Mouse (Mus musculus) heart, embryonic 10.5 days (tissue): ENCODE measurements around the gene Idh2. TPM values are rescaled to one million over a fixed set of nuclear protein-coding genes. Genes with fewer than 3 reads are reported as not detected.

Experiments
- DNase-seq: peaks from one replicate; pipeline ENCODE4 v3.0.0-alpha.2; 2017; ENCODE audit warnings: low spot score
- H3K27ac ChIP-seq: fragments of 300-500 bp; sonication (generic); 2 replicates; pipeline ENCODE4 v1.5.1; 2016; ENCODE audit warnings: mild to moderate bottlenecking
- H3K27me3 ChIP-seq: fragments of 300-500 bp; sonication (generic); 2 replicates; pipeline ENCODE4 v1.6.1; 2016; ENCODE audit warnings: mild to moderate bottlenecking; ENCODE audit not compliant: poor library complexity, insufficient read depth, severe bottlenecking
- H3K36me3 ChIP-seq: fragments of 300-500 bp; sonication (generic); 2 replicates; pipeline ENCODE4 v1.6.1; 2016; ENCODE audit warnings: mild to moderate bottlenecking, moderate library complexity
- H3K4me1 ChIP-seq: fragments of 300-500 bp; sonication (generic); 2 replicates; pipeline ENCODE4 v1.6.1; 2016; ENCODE audit warnings: mild to moderate bottlenecking
- H3K4me3 ChIP-seq: fragments of 300-500 bp; sonication (generic); 2 replicates; pipeline ENCODE4 v1.5.1; 2016; ENCODE audit warnings: mild to moderate bottlenecking, moderate library complexity
- H3K9me3 ChIP-seq: fragments of 300-500 bp; sonication (generic); 2 replicates; pipeline ENCODE4 v1.6.1; 2016; ENCODE audit warnings: mild to moderate bottlenecking, moderate library complexity
- WGBS: fragments of 180-500 bp; shearing (Covaris S2); methylation state at CpG from one replicate; pipeline ENCODE4 v1.1.7; 2016; 5-methylcytosine and 5-hydroxymethylcytosine counted together
- polyA plus RNA-seq: library from polyadenylated mRNA; unstranded; fragments of >200 nt; fragmentation: Nextera tagmentation; extraction: Ambion mirVana; gene quantifications from 2 replicates; pipeline ENCODE4 v1.2.1, GENCODE M21; 2016

Gene Idh2
- polyA plus RNA-seq, 1 experiment from 2014 or later: 830 TPM

DNA sequence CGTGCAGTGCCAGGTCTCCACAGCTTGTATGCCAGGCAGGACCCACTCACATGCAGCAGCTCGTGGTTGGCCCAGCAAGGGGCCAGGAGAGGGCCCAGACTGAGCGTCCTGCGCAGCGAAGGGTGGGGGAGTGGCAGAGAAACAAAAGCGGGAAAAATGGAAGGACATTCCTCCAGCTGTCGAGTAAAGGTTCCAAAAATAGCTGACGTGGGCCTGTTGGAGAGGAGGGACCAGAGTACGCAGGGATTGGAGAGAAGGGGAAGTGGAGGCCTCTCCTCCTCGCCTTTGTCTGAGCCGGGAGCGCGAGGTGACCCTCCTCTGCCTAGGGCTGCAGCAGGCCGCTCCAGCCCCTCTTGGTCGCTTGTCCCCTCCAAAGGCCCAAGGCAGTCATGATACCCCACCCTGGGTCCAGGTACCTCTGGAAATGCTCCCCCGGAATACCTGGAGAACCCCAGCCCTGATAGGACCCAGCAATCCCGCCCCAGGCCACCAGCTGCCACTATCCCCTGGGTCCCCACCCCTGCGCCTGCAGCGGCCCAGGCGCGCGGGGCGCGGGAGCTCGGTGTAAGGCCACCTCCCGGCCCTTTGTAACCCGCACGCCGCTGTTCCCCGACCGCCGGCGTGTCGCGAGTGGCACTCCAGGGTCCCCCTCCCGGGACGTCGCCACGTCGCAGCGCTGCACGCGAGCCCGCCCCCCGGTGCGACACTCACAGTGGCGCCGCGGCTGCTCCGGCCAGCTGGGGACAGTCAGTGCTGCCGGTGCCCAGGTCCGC, 555 bp downstream of the Idh2 start:
- whole genome bisulfite sequencing: under 1% methylated on average over 52 of the region's 52 CpGs
- H3K4me1 ChIP-seq: peaks cover 69% of the 10 kb centered on the region

DNA sequence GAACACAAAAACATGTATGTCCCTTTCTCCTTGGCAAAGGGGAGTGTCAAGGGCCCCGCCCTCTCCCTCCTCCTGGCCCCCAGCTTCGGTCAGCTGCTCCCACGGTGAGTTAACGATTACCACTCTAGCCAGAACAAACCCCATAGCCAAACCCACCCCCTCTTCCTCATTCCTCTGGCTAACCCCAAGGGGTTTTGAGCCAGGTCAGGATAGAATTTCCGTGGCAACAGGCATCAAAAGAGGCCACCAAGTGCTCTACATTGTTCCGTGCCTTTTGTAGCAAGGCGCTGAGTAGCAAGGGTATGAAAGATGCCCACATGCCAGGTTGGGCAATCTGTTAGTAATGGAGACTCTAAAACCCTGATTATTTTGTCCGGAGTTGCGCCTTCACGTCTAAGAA, 1.2 kb downstream of the Idh2 start:
- 15% methylated on average over 10 of the region's 10 CpGs for WGBS
- DNase-seq: no peak
- Histone ChIP-seq H3K27me3 (no peaks in the 10 kb centered on the region), H3K9me3 (no peaks in the 10 kb centered on the region), H3K4me1 (peaks cover 63% of the 10 kb centered on the region), H3K27ac (peak overlapping the region; percentile 100), H3K4me3 (peak overlapping the region; percentile 99), H3K36me3 (peaks cover 23% of the 10 kb centered on the region)

More for the DNA sequence above, 555 bp downstream of the Idh2 start:
- H3K9me3 ChIP-seq: no peaks in the 10 kb centered on the region
- DNase-seq: peak; percentile 94
- no peaks in the 10 kb centered on the region for H3K27me3 ChIP-seq
- H3K27ac ChIP-seq: peak overlapping the region; percentile 100
- peak overlapping the region; percentile 99 for H3K4me3 ChIP-seq
- peaks cover 17% of the 10 kb centered on the region for H3K36me3 ChIP-seq

DNA sequence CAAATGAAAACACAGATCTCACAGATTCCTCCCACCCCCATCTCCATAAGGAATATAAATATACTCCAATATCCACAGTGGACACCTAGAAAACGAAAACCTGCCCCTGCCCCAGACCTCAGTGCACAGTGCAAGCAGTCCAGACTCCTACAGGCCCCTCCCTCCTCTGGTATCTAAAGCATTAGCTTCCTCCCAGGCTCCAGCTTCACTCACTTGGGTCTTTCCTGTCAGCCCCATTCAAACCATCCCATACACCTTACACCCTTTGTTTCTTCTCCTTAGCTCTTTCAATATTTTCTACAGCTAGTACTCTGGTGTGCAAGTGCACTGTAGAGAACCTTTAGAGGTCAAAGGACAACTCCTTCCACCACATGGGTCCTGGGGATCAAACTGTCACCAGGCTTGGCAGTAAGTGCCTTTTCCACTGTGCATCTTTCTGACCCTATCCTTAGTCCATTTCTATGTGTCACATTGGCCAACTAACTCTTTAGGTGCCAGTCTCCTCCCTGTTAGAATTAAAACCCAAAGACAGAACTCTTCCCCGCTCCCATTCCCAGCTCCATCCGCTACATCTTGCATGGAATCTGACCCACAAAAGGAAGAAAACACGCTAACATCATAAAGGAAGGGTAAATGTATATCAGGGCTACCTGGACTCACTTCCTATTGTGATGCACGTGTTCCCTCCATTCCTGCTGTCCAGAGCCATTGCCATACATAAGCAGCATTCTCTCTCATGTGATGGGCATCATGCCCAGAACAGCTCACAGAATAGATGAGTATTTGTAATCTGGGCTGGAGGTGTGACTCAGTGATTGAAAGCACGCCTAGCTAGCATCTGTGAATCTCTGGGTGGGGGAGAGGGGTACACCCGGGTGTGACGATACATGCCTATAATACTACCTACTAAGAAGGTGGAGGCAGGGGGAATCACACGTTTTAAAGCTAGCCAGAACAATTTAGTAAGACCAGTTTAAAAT, 3.8 kb downstream of the Idh2 start:
- peak overlapping the region; percentile 36; the same call in 1 of the 2 replicates for H3K27ac ChIP-seq
- H3K36me3 ChIP-seq: peaks cover 45% of the 10 kb centered on the region
- peak overlapping the region; percentile 28; the same call in 1 of the 2 replicates for H3K4me3 ChIP-seq

GRCm38 (mm10) chr7:80106441-80106840, 8.8 kb downstream of the Idh2 start:
- no peaks in the 10 kb centered on the region for H3K27me3 ChIP-seq
- WGBS: 79% methylated on average over 1 of the region's 1 CpGs
- H3K27ac ChIP-seq: no peak overlapping the region
- DNase-seq: no peak
- H3K4me1 ChIP-seq: peaks cover 16% of the 10 kb centered on the region
- H3K4me3 ChIP-seq: no peak overlapping the region
- no peaks in the 10 kb centered on the region for H3K9me3 ChIP-seq
- H3K36me3 ChIP-seq: peaks cover 66% of the 10 kb centered on the region

More for the DNA sequence above, 3.8 kb downstream of the Idh2 start:
- WGBS: 68% methylated on average over 9 of the region's 9 CpGs
- DNase-seq: no peak
- Histone ChIP-seq H3K27me3 (no peaks in the 10 kb centered on the region), H3K4me1 (peaks cover 54% of the 10 kb centered on the region), H3K9me3 (no peaks in the 10 kb centered on the region)

DNA sequence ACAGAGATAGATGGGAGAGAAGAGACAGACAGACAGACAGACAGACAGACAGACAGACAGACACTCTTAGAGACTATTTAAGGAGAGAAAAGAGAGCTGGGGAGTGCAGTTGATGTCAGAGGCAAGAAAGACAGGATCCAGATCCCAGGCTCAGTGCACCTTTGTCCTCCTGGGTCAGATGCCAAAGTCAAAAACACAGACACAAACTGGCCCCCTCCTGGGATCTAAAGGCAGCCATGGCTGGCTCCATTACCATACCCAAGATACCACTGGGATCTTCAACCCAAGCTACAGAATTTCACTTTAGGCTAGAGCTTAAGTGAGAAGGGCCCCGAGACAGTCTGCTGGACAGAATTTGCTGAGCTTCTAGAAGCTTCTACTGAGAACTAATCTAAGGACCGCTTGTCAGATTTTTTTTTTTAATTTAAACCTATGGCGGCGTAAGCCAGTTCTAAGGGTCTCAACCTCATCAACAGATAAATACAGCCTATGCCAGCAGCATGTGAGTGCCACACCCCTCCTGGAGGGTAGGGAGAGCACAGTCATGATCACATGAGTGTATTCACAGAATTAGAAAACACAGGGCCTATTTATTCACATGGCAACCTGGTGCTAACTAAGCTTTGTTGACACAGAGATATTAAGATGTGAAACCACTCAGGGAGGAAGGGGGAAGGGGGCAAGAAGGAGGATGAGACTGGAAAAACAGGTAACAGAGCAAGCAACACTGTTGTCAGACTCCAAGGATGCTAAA, 9.4 kb downstream of the Idh2 start:
- Histone ChIP-seq H3K27me3 (no peaks in the 10 kb centered on the region), H3K4me1 (peaks cover 10% of the 10 kb centered on the region; the same call in 1 of the 2 replicates), H3K36me3 (peaks cover 69% of the 10 kb centered on the region), H3K27ac (no peak overlapping the region), H3K9me3 (no peaks in the 10 kb centered on the region), H3K4me3 (no peak overlapping the region)
- 91% methylated on average over 4 of the region's 4 CpGs for WGBS
- DNase-seq: no peak

GRCm38 (mm10) chr7:80103335-80103734, 11.9 kb downstream of the Idh2 start:
- Histone ChIP-seq H3K27ac (no peak overlapping the region), H3K4me1 (0 out of 2 replicates have a peak, but pooled peaks cover 9% of the 10 kb centered on the region), H3K9me3 (no peaks in the 10 kb centered on the region), H3K27me3 (no peaks in the 10 kb centered on the region), H3K36me3 (peaks cover 79% of the 10 kb centered on the region), H3K4me3 (no peak overlapping the region)
- 87% methylated on average over 3 of the region's 3 CpGs for WGBS
- no peak for DNase-seq

GRCm38 (mm10) chr7:80098389-80098976, 16.7 kb downstream of the Idh2 start:
- peaks cover 100% of the 10 kb centered on the region for H3K36me3 ChIP-seq
- DNase-seq: no peak
- H3K27me3 ChIP-seq: no peaks in the 10 kb centered on the region
- no peak overlapping the region for H3K4me3 ChIP-seq
- 91% methylated on average over 13 of the region's 13 CpGs for WGBS
- no peaks in the 10 kb centered on the region for H3K9me3 ChIP-seq
- 0 out of 2 replicates have a peak, but pooled peaks cover 4% of the 10 kb centered on the region for H3K4me1 ChIP-seq
- H3K27ac ChIP-seq: no peak overlapping the region

GRCm38 (mm10) chr7:80095598-80096309, 19.4 kb downstream of the Idh2 start:
- Histone ChIP-seq H3K9me3 (no peaks in the 10 kb centered on the region), H3K4me3 (no peak overlapping the region), H3K4me1 (peaks cover 17% of the 10 kb centered on the region; the same call in 1 of the 2 replicates), H3K27me3 (no peaks in the 10 kb centered on the region), H3K36me3 (peaks cover 99% of the 10 kb centered on the region), H3K27ac (no peak overlapping the region)
- 92% methylated on average over 20 of the region's 20 CpGs for WGBS
- DNase-seq: no peak

DNA sequence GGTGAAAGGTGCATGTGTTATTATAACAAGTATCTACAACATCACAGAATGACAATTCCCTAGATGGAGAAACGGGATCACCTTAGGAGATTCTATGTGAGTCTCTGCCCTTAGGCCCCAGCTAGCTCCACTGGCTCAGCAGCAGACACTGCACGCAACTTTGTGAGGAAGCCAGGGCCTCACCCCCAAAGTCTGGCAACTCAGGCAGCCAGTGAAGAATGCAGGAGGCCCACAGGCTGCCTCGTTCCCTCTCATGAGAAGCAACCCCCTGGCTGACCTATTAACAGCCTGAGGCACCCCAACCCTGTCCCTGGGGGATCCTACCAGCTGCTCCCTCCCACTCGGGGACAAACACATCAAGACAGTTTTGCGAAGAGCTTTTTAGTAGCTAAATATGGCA, 20.7 kb downstream of the Idh2 start:
- H3K4me1 ChIP-seq: peaks cover 20% of the 10 kb centered on the region; the same call in 1 of the 2 replicates
- H3K4me3 ChIP-seq: no peak overlapping the region
- DNase-seq: no peak
- no peaks in the 10 kb centered on the region for H3K9me3 ChIP-seq
- no peaks in the 10 kb centered on the region for H3K27me3 ChIP-seq
- H3K27ac ChIP-seq: no peak overlapping the region
- peaks cover 99% of the 10 kb centered on the region for H3K36me3 ChIP-seq
- WGBS: 84% methylated on average over 5 of the region's 5 CpGs

GRCm38 (mm10) chr7:80092351-80093046, 22.7 kb downstream of the Idh2 start:
- 80% methylated on average over 9 of the region's 9 CpGs for WGBS

GRCm38 (mm10) chr7:80091866-80092210, 23.4 kb downstream of the Idh2 start:
- Histone ChIP-seq H3K9me3 (no peaks in the 10 kb centered on the region), H3K36me3 (peaks cover 97% of the 10 kb centered on the region), H3K27ac (no peak overlapping the region), H3K4me1 (peaks cover 20% of the 10 kb centered on the region; the same call in 1 of the 2 replicates), H3K27me3 (no peaks in the 10 kb centered on the region), H3K4me3 (no peak overlapping the region)
- DNase-seq: no peak
- WGBS: 84% methylated on average over 4 of the region's 4 CpGs

More at GRCm38 (mm10) chr7:80092351-80093046, 22.7 kb downstream of the Idh2 start:
- Histone ChIP-seq H3K9me3 (no peaks in the 10 kb centered on the region), H3K27ac (peak overlapping the region; percentile 62), H3K27me3 (no peaks in the 10 kb centered on the region), H3K36me3 (peaks cover 97% of the 10 kb centered on the region), H3K4me1 (peaks cover 20% of the 10 kb centered on the region; the same call in 1 of the 2 replicates), H3K4me3 (no peak overlapping the region)
- DNase-seq: no peak
